ENCODE assay signal across 9 mouse cellular contexts in genomic region chr13:51407541-51408217, GRCm38 (mm10). TPM values are rescaled to one million over a fixed set of nuclear protein-coding genes. Genes with fewer than 3 reads are reported as not detected.
A peak's percentile ranks its signal among the peaks of the same experiment; 100 is the strongest.
DNase-seq lines count a peak whose midpoint lies in the region; ATAC-seq lines count a peak whose summit lies in the region.
"Had no signal": no experiment of that assay in that cellular context is flagged by ENCODE, and none has a peak within 500 bp of the region (broad histone marks: within the 10 kb centered on the region; RNA-seq: fewer than 3 reads in every experiment).

No protein-coding gene starts in this region.

- H3K36me3 ChIP-seq in liver, embryonic 12.5 days, result no peaks in the 10 kb centered on the region
- H3K36me3 ChIP-seq in forebrain, embryonic 11.5 days (ENCODE audit: control insufficient read depth, insufficient read depth, low read length), result no peaks in the 10 kb centered on the region
- no peaks in the 10 kb centered on the region for H3K36me3 ChIP-seq in intestine, embryonic 14.5 days (ENCODE audit: control insufficient read depth, insufficient read depth, low read length)
- no peaks in the 10 kb centered on the region for H3K36me3 ChIP-seq in neural tube, embryonic 15.5 days

- H3K9me3 ChIP-seq in liver, embryonic 12.5 days (replicated peaks), result no peaks in the 10 kb centered on the region
- H3K9me3 ChIP-seq in forebrain, embryonic 11.5 days (ENCODE audit: control insufficient read depth, low read length), result no peaks in the 10 kb centered on the region
- no peaks in the 10 kb centered on the region for H3K9me3 ChIP-seq in intestine, embryonic 14.5 days (ENCODE audit: control insufficient read depth, low read length)
- H3K9me3 ChIP-seq in neural tube, embryonic 15.5 days (replicated peaks), result no peaks in the 10 kb centered on the region

- H3K4me2 ChIP-seq in liver, embryonic 12.5 days, result peak overlapping the region; percentile 60; the same call in 1 of the 2 replicates
- H3K4me2 ChIP-seq in forebrain, embryonic 11.5 days (ENCODE audit: low read depth, low read length, severe bottlenecking), result peak overlapping the region; percentile 62; the same call in 1 of the 2 replicates
- peak overlapping the region; percentile 61 for H3K4me2 ChIP-seq in intestine, embryonic 14.5 days (ENCODE audit: low read length)
- H3K4me2 ChIP-seq in neural tube, embryonic 15.5 days, result peak overlapping the region; percentile 21; the same call in 1 of the 2 replicates

- H3K4me3 ChIP-seq in liver, embryonic 12.5 days, result no peak overlapping the region
- H3K4me3 ChIP-seq in forebrain, embryonic 11.5 days (ENCODE audit: low read depth, low read length), result no peak overlapping the region
- peak overlapping the region; percentile 68 for H3K4me3 ChIP-seq in intestine, embryonic 14.5 days (ENCODE audit: low read depth, low read length)
- no peak overlapping the region for H3K4me3 ChIP-seq in neural tube, embryonic 15.5 days (replicated peaks)

- H3K4me1 ChIP-seq in liver, embryonic 12.5 days, result 0 out of 2 replicates have a peak, but pooled peaks cover 3% of the 10 kb centered on the region
- peaks cover 11% of the 10 kb centered on the region; the same call in 1 of the 2 replicates for H3K4me1 ChIP-seq in forebrain, embryonic 11.5 days (replicated peaks; ENCODE audit: control insufficient read depth, insufficient read depth, low read length)
- peaks cover 14% of the 10 kb centered on the region; the same call in 1 of the 2 replicates for H3K4me1 ChIP-seq in intestine, embryonic 14.5 days (replicated peaks; ENCODE audit: control insufficient read depth, insufficient read depth, low read length)
- H3K4me1 ChIP-seq in neural tube, embryonic 15.5 days, result peaks cover 15% of the 10 kb centered on the region

- ATAC-seq in liver, embryonic 12.5 days, result no peak
- no peak for ATAC-seq in forebrain, embryonic 11.5 days (replicated peaks; ENCODE audit: low FRiP score)
- ATAC-seq in intestine, embryonic 14.5 days (replicated peaks; ENCODE audit: low FRiP score, low TSS enrichment, low read depth), result no peak
- no peak for ATAC-seq in neural tube, embryonic 15.5 days (ENCODE audit: low FRiP score)
- ATAC-seq in monocyte, adult 5-6 weeks (replicated peaks; ENCODE audit: insufficient number of reproducible peaks, low FRiP score, low TSS enrichment, poor library complexity, severe bottlenecking), result no peak

- H3K27me3 ChIP-seq in liver, embryonic 12.5 days (replicated peaks), result peaks cover 58% of the 10 kb centered on the region
- H3K27me3 ChIP-seq in forebrain, embryonic 11.5 days (ENCODE audit: control insufficient read depth, insufficient read depth, low read length), result no peaks in the 10 kb centered on the region
- no peaks in the 10 kb centered on the region for H3K27me3 ChIP-seq in intestine, embryonic 14.5 days (replicated peaks; ENCODE audit: control insufficient read depth, insufficient read depth, low read length)
- peaks cover 29% of the 10 kb centered on the region for H3K27me3 ChIP-seq in neural tube, embryonic 15.5 days (replicated peaks)

- WGBS in liver, embryonic 12.5 days (ENCODE audit: insufficient replicate concordance), result 15% methylated on average over 13 of the region's 13 CpGs
- WGBS in forebrain, embryonic 11.5 days, result 24% methylated on average over 13 of the region's 13 CpGs
- 34% methylated on average over 13 of the region's 13 CpGs for WGBS in intestine, embryonic 14.5 days
- WGBS in neural tube, embryonic 15.5 days, result 34% methylated on average over 13 of the region's 13 CpGs

- H3K9ac ChIP-seq in liver, embryonic 12.5 days, result no peak overlapping the region
- H3K9ac ChIP-seq in forebrain, embryonic 11.5 days (ENCODE audit: low read length), result no peak overlapping the region
- peak overlapping the region; percentile 80; the same call in 1 of the 2 replicates for H3K9ac ChIP-seq in intestine, embryonic 14.5 days (ENCODE audit: low read length)
- H3K9ac ChIP-seq in neural tube, embryonic 15.5 days (replicated peaks), result no peak overlapping the region
- H3K9ac ChIP-seq: liver, embryonic 14.5 days had no signal

- DNase-seq in liver, result no peak
- DNase-seq in forebrain, embryonic 11.5 days (ENCODE audit: low spot score), result no peak
- DNase-seq in intestine, embryonic 14.5 days (ENCODE audit: low spot score), result peak; percentile 61
- DNase-seq in c-Kit-positive CD71-positive TER-119-positive erythroid progenitor cells, embryonic 14.5 days (ENCODE audit: low spot score), result no peak
- DNase-seq in layer of hippocampus, adult 8-10 months (ENCODE audit: low spot score in 2 of 2), result no peak

- H3K27ac ChIP-seq in liver, embryonic 12.5 days, result no peak overlapping the region
- H3K27ac ChIP-seq in forebrain, embryonic 11.5 days (ENCODE audit: low read depth, low read length), result no peak overlapping the region
- peak overlapping the region; percentile 69; the same call in 1 of the 2 replicates for H3K27ac ChIP-seq in intestine, embryonic 14.5 days (ENCODE audit: low read depth)
- no peak overlapping the region for H3K27ac ChIP-seq in neural tube, embryonic 15.5 days (replicated peaks)
- H3K27ac ChIP-seq: liver, embryonic 14.5 days had no signal

RNA-seq across cellular contexts. Expression of gene S1pr3, which starts 0.8 kb away (rescaled TPM):
- polyA plus RNA-seq in liver, embryonic 12.5 days (2016; fragmentation: Nextera tagmentation; extraction: Ambion mirVana), result 4.8 and 5.5 TPM in 2 replicates
- polyA plus RNA-seq in forebrain, embryonic 11.5 days (2014; fragmentation: Nextera tagmentation; extraction: Ambion mirVana), result 47.2 and 48.4 TPM in 2 replicates
- polyA plus RNA-seq in intestine, embryonic 14.5 days (2014; fragmentation: Nextera tagmentation; extraction: Ambion mirVana), result 71.8 and 78.6 TPM in 2 replicates
- polyA plus RNA-seq in neural tube, embryonic 15.5 days (2015; fragmentation: Nextera tagmentation; extraction: Ambion mirVana), result 12.5 and 27.9 TPM in 2 replicates
- total RNA-seq in layer of hippocampus, adult 8-10 months (2022), result 10 to 100 TPM in 2 of 4 experiments, 1 to 10 TPM in 2; 5.5 to 16.4 (median 11.1) TPM
- 0.21 TPM in 1 of 3 replicates, not detected in the others for total RNA-seq in monocyte, adult 5-6 weeks (2017)
